Mouse (Mus musculus): ENCODE measurements at regions not wholly inside any gene's neighbourhood (a gene's known extent, or its start where the extent isn't known, plus 50 kb on each side); places are given as distances from the start of the nearest gene placed in this dataset.

DNA sequence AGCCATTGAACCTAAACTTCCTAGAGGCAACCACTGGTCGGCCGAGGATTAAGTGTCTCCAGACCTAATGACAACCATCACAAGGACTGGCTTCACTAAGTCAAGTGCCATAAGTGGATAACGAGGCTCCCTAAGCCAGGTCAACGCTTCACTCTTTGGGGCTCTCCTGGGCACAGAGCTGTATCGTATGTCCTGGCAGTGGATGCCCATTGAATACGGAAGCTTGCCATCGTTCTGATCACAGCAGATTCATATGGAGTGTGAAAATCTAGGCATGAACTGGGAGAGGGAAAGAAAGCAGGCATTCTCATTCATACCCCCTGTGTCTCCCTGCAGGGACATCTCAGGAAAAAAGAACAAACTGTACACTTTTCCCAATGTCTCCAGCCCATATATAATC lies 68.3 kb downstream of the Tmem100 start:
- TF ChIP-seq CTCF (IDR thresholded peaks at IDR 0.05; ENCODE audit: extremely low read depth, insufficient read depth, insufficient read length, insufficient replicate concordance) (no peak), POLR2A (IDR thresholded peaks at IDR 0.05; ENCODE audit: low read depth, low read length) (no peak)
